Mouse (Mus musculus): Measurements from ENCODE around the gene Sec23b. TPM values are rescaled to one million over a fixed set of nuclear protein-coding genes. Genes with fewer than 3 reads are reported as not detected.

Gene Sec23b
- total and polyA plus RNA-seq, 3 experiments = 18.4 to 23.9 (median 22.9) TPM

- WGBS = 67% methylated on average over 16 of the region's 16 CpGs
- H3K4me1 ChIP-seq (ENCODE audit: control insufficient read depth, insufficient read depth, low read length) = no peaks in the 10 kb centered on the region
- H3K9ac ChIP-seq (ENCODE audit: low read depth, low read length) = no peak overlapping the region
- no peak for TF ChIP-seq POLR2A (IDR thresholded peaks at IDR 0.05; ENCODE audit: insufficient read depth, low read depth, low read length)
- H3K4me3 ChIP-seq = no peak overlapping the region
- H3K27me3 ChIP-seq (ENCODE audit: control insufficient read depth, insufficient read depth, low read length) = no peaks in the 10 kb centered on the region
- no peaks in the 10 kb centered on the region for H3K36me3 ChIP-seq (ENCODE audit: control insufficient read depth, insufficient read depth, low read length)
- no peaks in the 10 kb centered on the region for H3K79me2 ChIP-seq (replicated peaks; ENCODE audit: control insufficient read depth, insufficient read depth, low read length)
- intact Hi-C loops (cut with DNase I) = no loop called here
- DNase-seq = no peak
- H3K27ac ChIP-seq = no peak overlapping the region
Observed at GRCm38 (mm10) chr2:144617074-144617874, 61.2 kb downstream of the Sec23b start.

GRCm38 (mm10) chr2:144621491-144621890 lies 65.5 kb downstream of the Sec23b start:
- Histone ChIP-seq H3K79me2 (replicated peaks; ENCODE audit: control insufficient read depth, insufficient read depth, low read length) (no peaks in the 10 kb centered on the region), H3K4me1 (ENCODE audit: control insufficient read depth, insufficient read depth, low read length) (no peaks in the 10 kb centered on the region), H3K4me3 (no peak overlapping the region), H3K27me3 (ENCODE audit: control insufficient read depth, insufficient read depth, low read length) (no peaks in the 10 kb centered on the region), H3K27ac (no peak overlapping the region), H3K9ac (ENCODE audit: low read depth, low read length) (no peak overlapping the region), H3K36me3 (ENCODE audit: control insufficient read depth, insufficient read depth, low read length) (no peaks in the 10 kb centered on the region)
- intact Hi-C loops (cut with DNase I) = no loop called here
- 84% methylated on average over 6 of the region's 6 CpGs for WGBS
- no peak for TF ChIP-seq CTCF (IDR thresholded peaks at IDR 0.05)
- TF ChIP-seq EP300 (IDR thresholded peaks at IDR 0.05; ENCODE audit: insufficient read depth, low read depth, low read length) = no peak
- TF ChIP-seq POLR2A (IDR thresholded peaks at IDR 0.05; ENCODE audit: insufficient read depth, low read depth, low read length) = no peak
- no peak for DNase-seq

- Histone ChIP-seq H3K36me3 (ENCODE audit: control insufficient read depth, insufficient read depth, low read length) (no peaks in the 10 kb centered on the region), H3K27ac (no peak overlapping the region), H3K27me3 (ENCODE audit: control insufficient read depth, insufficient read depth, low read length) (no peaks in the 10 kb centered on the region), H3K9ac (ENCODE audit: low read depth, low read length) (no peak overlapping the region), H3K79me2 (replicated peaks; ENCODE audit: control insufficient read depth, insufficient read depth, low read length) (no peaks in the 10 kb centered on the region), H3K4me1 (ENCODE audit: control insufficient read depth, insufficient read depth, low read length) (no peaks in the 10 kb centered on the region), H3K4me3 (no peak overlapping the region)
- DNase-seq = no peak
- intact Hi-C loops (cut with DNase I) = no loop called here
- no peak for TF ChIP-seq POLR2A (IDR thresholded peaks at IDR 0.05; ENCODE audit: insufficient read depth, low read depth, low read length)
- no peak for TF ChIP-seq EP300 (IDR thresholded peaks at IDR 0.05; ENCODE audit: insufficient read depth, low read depth, low read length)
- TF ChIP-seq CTCF (IDR thresholded peaks at IDR 0.05) = no peak
- 78% methylated on average over 2 of the region's 2 CpGs for WGBS
Observed at GRCm38 (mm10) chr2:144633551-144633950, 77.5 kb downstream of the Sec23b start.

GRCm38 (mm10) chr2:144634231-144634630 lies 78.2 kb downstream of the Sec23b start:
- intact Hi-C loops (cut with DNase I) = no loop called here
- Histone ChIP-seq H3K79me2 (replicated peaks; ENCODE audit: control insufficient read depth, insufficient read depth, low read length) (no peaks in the 10 kb centered on the region), H3K4me3 (no peak overlapping the region), H3K4me1 (ENCODE audit: control insufficient read depth, insufficient read depth, low read length) (no peaks in the 10 kb centered on the region), H3K27me3 (ENCODE audit: control insufficient read depth, insufficient read depth, low read length) (no peaks in the 10 kb centered on the region), H3K36me3 (ENCODE audit: control insufficient read depth, insufficient read depth, low read length) (no peaks in the 10 kb centered on the region), H3K9ac (ENCODE audit: low read depth, low read length) (no peak overlapping the region), H3K27ac (no peak overlapping the region)
- DNase-seq = no peak
- TF ChIP-seq CTCF (IDR thresholded peaks at IDR 0.05) (no peak), POLR2A (IDR thresholded peaks at IDR 0.05; ENCODE audit: insufficient read depth, low read depth, low read length) (no peak), EP300 (IDR thresholded peaks at IDR 0.05; ENCODE audit: insufficient read depth, low read depth, low read length) (no peak)
- 66% methylated on average over 5 of the region's 5 CpGs for WGBS

- H3K27ac ChIP-seq = no peak overlapping the region
- H3K4me1 ChIP-seq (ENCODE audit: control insufficient read depth, insufficient read depth, low read length) = no peaks in the 10 kb centered on the region
- 60% methylated on average over 2 of the region's 2 CpGs for WGBS
- no peaks in the 10 kb centered on the region for H3K79me2 ChIP-seq (replicated peaks; ENCODE audit: control insufficient read depth, insufficient read depth, low read length)
- H3K36me3 ChIP-seq (ENCODE audit: control insufficient read depth, insufficient read depth, low read length) = no peaks in the 10 kb centered on the region
- DNase-seq = no peak
- H3K27me3 ChIP-seq (ENCODE audit: control insufficient read depth, insufficient read depth, low read length) = no peaks in the 10 kb centered on the region
- intact Hi-C loops (cut with DNase I) = loop anchor here (5.0 kb wide), 2 partner anchors 883 to 953 kb away; no protein-coding TSS in a partner anchor
- H3K4me3 ChIP-seq = no peak overlapping the region
- no peak for TF ChIP-seq POLR2A (IDR thresholded peaks at IDR 0.05; ENCODE audit: insufficient read depth, low read depth, low read length)
- no peak for TF ChIP-seq EP300 (IDR thresholded peaks at IDR 0.05; ENCODE audit: insufficient read depth, low read depth, low read length)
- TF ChIP-seq CTCF (IDR thresholded peaks at IDR 0.05) = no peak
- H3K9ac ChIP-seq (ENCODE audit: low read depth, low read length) = no peak overlapping the region
Observed at GRCm38 (mm10) chr2:144634729-144635128, 78.7 kb downstream of the Sec23b start.

- H3K27me3 ChIP-seq (ENCODE audit: control insufficient read depth, insufficient read depth, low read length) = no peaks in the 10 kb centered on the region
- no peaks in the 10 kb centered on the region for H3K36me3 ChIP-seq (ENCODE audit: control insufficient read depth, insufficient read depth, low read length)
- no peak overlapping the region for H3K27ac ChIP-seq
- no peak overlapping the region for H3K9ac ChIP-seq (ENCODE audit: low read depth, low read length)
- peak; percentile 41 to 67 for DNase-seq
- H3K4me1 ChIP-seq (ENCODE audit: control insufficient read depth, insufficient read depth, low read length) = no peaks in the 10 kb centered on the region
- WGBS = 21% methylated on average over 5 of the region's 5 CpGs
- TF ChIP-seq EP300 (IDR thresholded peaks at IDR 0.05; ENCODE audit: insufficient read depth, low read depth, low read length) (peak; percentile 67; the same call in 1 of the 2 replicates), POLR2A (IDR thresholded peaks at IDR 0.05; ENCODE audit: insufficient read depth, low read depth, low read length) (no peak), CTCF (IDR thresholded peaks at IDR 0.05) (no peak)
- intact Hi-C loops (cut with DNase I) = loop anchor here (1.0 to 5.0 kb wide), 3 partner anchors 233 to 952 kb away; no protein-coding TSS in a partner anchor
- H3K79me2 ChIP-seq (replicated peaks; ENCODE audit: control insufficient read depth, insufficient read depth, low read length) = no peaks in the 10 kb centered on the region
- no peak overlapping the region for H3K4me3 ChIP-seq
Observed at GRCm38 (mm10) chr2:144635644-144636320, 79.8 kb downstream of the Sec23b start.

All from heart, adult 2 months (tissue).